Mouse (Mus musculus) embryonic fibroblast, embryonic 13.5 days (primary cell): Measurements from ENCODE around the gene BC025920. TPM values are rescaled to one million over a fixed set of nuclear protein-coding genes. Genes with fewer than 3 reads are reported as not detected.

ENCODE experiments used
- H3K27ac ChIP-seq: 2 replicates; pipeline ENCODE4 v1.5.1; 2012; ENCODE audit warnings: low read length, control low read depth, inconsistent platforms; ENCODE audit not compliant: insufficient read depth
- H3K4me1 ChIP-seq: 2 replicates; pipeline ENCODE4 v1.6.1; 2011; ENCODE audit warnings: low read length; ENCODE audit not compliant: control insufficient read depth, insufficient read depth
- H3K4me3 ChIP-seq: 2 replicates; pipeline ENCODE4 v1.5.1; 2011; ENCODE audit warnings: mild to moderate bottlenecking, control low read depth, low read length; ENCODE audit not compliant: insufficient read depth
- CTCF ChIP-seq: IDR thresholded peaks from 2 replicates; pipeline ENCODE4 v1.5.1; 2011; ENCODE audit warnings: mild to moderate bottlenecking, control low read depth, low read length, moderate library complexity, borderline replicate concordance; ENCODE audit not compliant: insufficient read depth
- POLR2A ChIP-seq: IDR thresholded peaks from 2 replicates; pipeline ENCODE4 v1.6.1; 2011; ENCODE audit warnings: low read depth, mild to moderate bottlenecking, control low read depth, low read length, moderate library complexity
- polyA plus RNA-seq: library from polyadenylated mRNA; stranded (reverse); fragments of >200 nt; gene quantifications from 2 replicates; pipeline ENCODE4 v1.2.4, GENCODE M21; 2011; ENCODE audit warnings: low read depth; ENCODE audit not compliant: missing spikeins, insufficient read length

BC025920 gene
- polyA plus RNA-seq, 1 experiment = 0.86 TPM

- Histone ChIP-seq H3K27ac (no peak overlapping the region), H3K4me1 (peaks cover 8% of the 10 kb centered on the region), H3K4me3 (no peak overlapping the region)
- TF ChIP-seq POLR2A (no peak), CTCF (peak; percentile 81)
Measured at GRCm38 (mm10) chr10:81564734-81565133, 41.3 kb upstream of the BC025920 start.

GRCm38 (mm10) chr10:81565257-81566228, 40.5 kb upstream of the BC025920 start:
- TF ChIP-seq CTCF = no peak
- Histone ChIP-seq H3K4me3 (no peak overlapping the region), H3K4me1 (peaks cover 8% of the 10 kb centered on the region), H3K27ac (no peak overlapping the region)

GRCm38 (mm10) chr10:81568381-81569191, 37.5 kb upstream of the BC025920 start:
- H3K4me1 ChIP-seq = peaks cover 3% of the 10 kb centered on the region; the same call in 1 of the 2 replicates
- H3K27ac ChIP-seq = no peak overlapping the region
- TF ChIP-seq CTCF = no peak
- no peak for TF ChIP-seq POLR2A
- no peak overlapping the region for H3K4me3 ChIP-seq

GRCm38 (mm10) chr10:81569507-81570237, 36.4 kb upstream of the BC025920 start:
- no peak overlapping the region for H3K27ac ChIP-seq
- peaks cover 3% of the 10 kb centered on the region; the same call in 1 of the 2 replicates for H3K4me1 ChIP-seq
- no peak overlapping the region for H3K4me3 ChIP-seq
- TF ChIP-seq CTCF (no peak), POLR2A (no peak)

- peak overlapping the region; percentile 21; the same call in 1 of the 2 replicates for H3K4me3 ChIP-seq
- no peak for TF ChIP-seq POLR2A
- TF ChIP-seq CTCF = no peak
- peaks cover 3% of the 10 kb centered on the region; the same call in 1 of the 2 replicates for H3K4me1 ChIP-seq
- no peak overlapping the region for H3K27ac ChIP-seq
Measured at GRCm38 (mm10) chr10:81570238-81570800, 35.8 kb upstream of the BC025920 start.

GRCm38 (mm10) chr10:81570831-81571500, 35.1 kb upstream of the BC025920 start:
- peak overlapping the region; percentile 62 for H3K4me3 ChIP-seq
- peaks cover 3% of the 10 kb centered on the region; the same call in 1 of the 2 replicates for H3K4me1 ChIP-seq
- H3K27ac ChIP-seq = peak overlapping the region; percentile 78
- TF ChIP-seq CTCF = no peak
- peak; percentile 26; the same call in 1 of the 2 replicates for TF ChIP-seq POLR2A

- TF ChIP-seq POLR2A (no peak), CTCF (no peak)
- peak overlapping the region; percentile 78 for H3K27ac ChIP-seq
- H3K4me1 ChIP-seq = peaks cover 3% of the 10 kb centered on the region; the same call in 1 of the 2 replicates
- H3K4me3 ChIP-seq = peak overlapping the region; percentile 62
Measured at GRCm38 (mm10) chr10:81571501-81571876, 34.6 kb upstream of the BC025920 start.

GRCm38 (mm10) chr10:81572133-81572671, 33.9 kb upstream of the BC025920 start:
- no peak for TF ChIP-seq POLR2A
- TF ChIP-seq CTCF = no peak
- peaks cover 3% of the 10 kb centered on the region; the same call in 1 of the 2 replicates for H3K4me1 ChIP-seq
- H3K27ac ChIP-seq = no peak overlapping the region
- peak overlapping the region; percentile 21 for H3K4me3 ChIP-seq

- peaks cover 3% of the 10 kb centered on the region; the same call in 1 of the 2 replicates for H3K4me1 ChIP-seq
- no peak overlapping the region for H3K4me3 ChIP-seq
- no peak overlapping the region for H3K27ac ChIP-seq
- TF ChIP-seq CTCF (no peak), POLR2A (no peak)
Measured at GRCm38 (mm10) chr10:81572975-81573374, 33.1 kb upstream of the BC025920 start.
